Mouse (Mus musculus): Measurements from ENCODE around the gene Ank3.

DNA sequence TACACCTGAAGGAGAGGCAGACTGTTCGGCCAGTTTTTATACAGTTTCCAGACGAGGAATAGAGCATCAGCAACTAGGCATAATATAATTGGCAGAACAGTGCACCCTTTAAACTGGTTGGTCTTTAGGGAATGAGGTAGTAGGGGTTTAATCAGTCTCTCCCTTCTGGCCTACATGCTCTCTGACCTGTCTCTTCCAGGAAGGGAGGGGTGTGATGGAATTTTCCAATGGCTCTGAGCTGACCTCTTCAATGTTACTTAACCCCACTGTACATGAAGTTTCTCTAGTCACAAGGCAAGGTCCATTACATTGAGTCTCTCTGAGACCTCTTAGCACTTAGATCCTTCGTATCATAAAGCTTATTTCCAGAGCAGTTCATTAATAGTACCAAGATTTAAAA lies 272.9 kb downstream of the Ank3 start:
- TF ChIP-seq CTCF (IDR thresholded peaks at IDR 0.05; ENCODE audit: low read depth): no peak
- TF ChIP-seq EP300 (IDR thresholded peaks at IDR 0.05; ENCODE audit: low read depth): no peak
